Mouse (Mus musculus) C2C12 (cell line): ENCODE results near the gene Ttc23l. TPM values are rescaled to one million over a fixed set of nuclear protein-coding genes. Genes with fewer than 3 reads are reported as not detected.

Source experiments
- H3K27me3 ChIP-seq: one replicate; pipeline ENCODE4 v1.6.1; 2011; ENCODE audit not compliant: control insufficient read depth, insufficient read depth, insufficient read length
- H3K36me3 ChIP-seq: one replicate; pipeline ENCODE4 v1.6.1; 2011; ENCODE audit not compliant: control insufficient read depth, insufficient read depth
- H3K4me3 ChIP-seq: one replicate; pipeline ENCODE4 v1.5.1; 2011; ENCODE audit warnings: mild to moderate bottlenecking, control low read depth; ENCODE audit not compliant: poor library complexity, insufficient read depth, severe bottlenecking
- H3K79me2 ChIP-seq: one replicate; pipeline ENCODE4 v1.6.1; 2011; ENCODE audit not compliant: control insufficient read depth, insufficient read depth
- H3K79me3 ChIP-seq: one replicate; pipeline ENCODE4 v1.6.1; 2011; ENCODE audit warnings: low read depth, control low read depth
- H3ac ChIP-seq: one replicate; pipeline ENCODE3; 2011; ENCODE audit warnings: low read depth; ENCODE audit not compliant: control insufficient read depth, insufficient read length
- CEBPB ChIP-seq: IDR thresholded peaks from one replicate; pipeline ENCODE4 v1.6.1; 2011; ENCODE audit warnings: low read depth, mild to moderate bottlenecking, control low read depth, moderate library complexity
- CTCF ChIP-seq: IDR thresholded peaks from one replicate; pipeline ENCODE4 v1.5.1; 2011; ENCODE audit not compliant: control insufficient read depth, insufficient read depth, insufficient read length
- FOSL1 ChIP-seq: IDR thresholded peaks from one replicate; pipeline ENCODE4 v1.8.0; 2011; ENCODE audit warnings: mild to moderate bottlenecking, low read length; ENCODE audit not compliant: poor library complexity, insufficient read depth, severe bottlenecking
- MAX ChIP-seq: IDR thresholded peaks from one replicate; pipeline ENCODE4 v1.6.1; 2011; ENCODE audit warnings: mild to moderate bottlenecking, control low read depth
- MYOD1 ChIP-seq: IDR thresholded peaks from one replicate; pipeline ENCODE4 v1.6.1; 2011; ENCODE audit warnings: low read depth; ENCODE audit not compliant: control insufficient read depth, insufficient read length
- MYOG ChIP-seq: IDR thresholded peaks from one replicate; pipeline ENCODE4 v1.6.1; 2011; ENCODE audit not compliant: control insufficient read depth, insufficient read length; ENCODE audit errors: extremely low read depth
- USF1 ChIP-seq: IDR thresholded peaks from one replicate; pipeline ENCODE4 v1.6.1; 2011; ENCODE audit warnings: low read depth, mild to moderate bottlenecking, control low read depth, moderate library complexity
- polyA plus RNA-seq: library from polyadenylated mRNA; unstranded; fragments of >200 nt; fragmentation: generic; extraction: Trizol; gene quantifications from one replicate; pipeline ENCODE4 v1.2.1, GENCODE M21; 2012; ENCODE audit warnings: missing spikeins

The Ttc23l gene
- polyA plus RNA-seq, 1 experiment, result not detected

DNA sequence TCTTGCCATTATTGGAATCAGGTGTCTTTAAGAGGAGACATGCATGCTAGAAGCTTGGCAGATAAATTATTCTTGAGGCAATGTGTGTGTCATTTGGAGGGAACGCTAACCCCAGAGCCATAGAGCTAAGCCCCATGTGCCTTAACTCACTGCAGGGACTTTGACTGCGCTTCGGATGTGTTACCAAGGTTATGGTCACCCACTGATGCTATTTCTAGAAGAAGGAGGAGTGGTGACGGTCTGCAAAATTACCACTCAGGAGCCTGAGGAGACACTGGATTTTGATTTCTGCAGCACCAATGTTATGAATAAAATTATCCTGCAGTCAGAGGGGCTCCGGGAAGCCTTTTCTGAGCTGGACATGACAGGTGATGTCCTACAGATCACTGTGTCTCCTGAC lies 68.4 kb downstream of the Ttc23l start:
- Histone ChIP-seq H3K4me3 (no peak overlapping the region), H3K36me3 (peaks cover 68% of the 10 kb centered on the region), H3K27me3 (no peaks in the 10 kb centered on the region), H3K79me2 (peaks cover 34% of the 10 kb centered on the region), H3K79me3 (peaks cover 20% of the 10 kb centered on the region), H3ac (no peak overlapping the region)
- TF ChIP-seq CEBPB, result no peak
- no peak for TF ChIP-seq MYOD1
- TF ChIP-seq CTCF, result no peak
- TF ChIP-seq MAX, result no peak
- no peak for TF ChIP-seq USF1
- TF ChIP-seq MYOG, result no peak

DNA sequence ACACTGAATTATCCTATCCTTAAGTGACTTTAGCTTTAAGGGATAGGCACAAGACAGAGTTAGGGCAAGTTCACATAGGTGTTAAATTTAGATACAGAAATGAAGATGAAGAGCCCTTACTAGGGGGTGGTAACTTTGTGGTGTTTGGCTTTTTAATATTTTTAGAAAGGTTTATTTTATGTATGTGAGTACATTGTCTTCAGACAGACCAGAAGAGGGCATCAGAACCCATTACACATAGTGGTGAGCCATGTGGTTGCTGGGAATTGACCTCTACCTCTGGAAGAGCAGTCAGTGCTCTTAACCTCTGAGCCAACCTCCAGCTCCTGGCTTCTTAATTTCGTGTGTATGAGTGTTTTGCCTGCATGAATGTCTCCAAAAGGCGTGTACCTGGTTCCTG lies 71.2 kb downstream of the Ttc23l start:
- peaks cover 62% of the 10 kb centered on the region for H3K79me2 ChIP-seq
- peak; percentile 93 for TF ChIP-seq MAX
- no peak for TF ChIP-seq CEBPB
- no peaks in the 10 kb centered on the region for H3K27me3 ChIP-seq
- peak overlapping the region; percentile 95 for H3K4me3 ChIP-seq
- peak overlapping the region; percentile 27 for H3ac ChIP-seq
- peaks cover 48% of the 10 kb centered on the region for H3K79me3 ChIP-seq
- peaks cover 63% of the 10 kb centered on the region for H3K36me3 ChIP-seq

DNA sequence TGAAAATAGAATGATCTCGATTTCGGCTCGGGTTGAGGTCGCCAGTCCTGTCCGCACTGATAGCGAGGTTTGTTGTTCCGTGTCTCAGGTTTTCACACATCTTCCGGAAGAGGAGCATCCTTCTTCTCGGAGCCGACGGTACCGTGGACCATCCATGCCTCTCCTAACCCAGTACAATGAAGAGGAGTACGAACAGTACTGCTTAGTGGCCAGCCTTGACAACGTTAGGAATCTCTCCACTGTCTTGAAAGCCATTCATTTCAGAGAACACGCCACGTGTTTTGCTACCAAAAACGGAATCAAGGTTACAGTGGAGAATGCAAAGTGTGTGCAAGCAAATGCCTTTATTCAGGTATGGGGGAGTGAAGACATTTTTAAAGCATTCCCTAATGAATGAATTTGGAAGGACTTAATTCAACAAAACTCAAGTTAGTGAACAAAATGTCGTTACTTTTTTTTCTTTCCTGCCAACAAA lies 72.1 kb downstream of the Ttc23l start:
- TF ChIP-seq MAX, result peak; percentile 52
- TF ChIP-seq USF1, result no peak
- no peak for TF ChIP-seq FOSL1
- Histone ChIP-seq H3ac (peak overlapping the region; percentile 80), H3K79me3 (peaks cover 55% of the 10 kb centered on the region), H3K27me3 (no peaks in the 10 kb centered on the region), H3K79me2 (peaks cover 71% of the 10 kb centered on the region), H3K4me3 (peak overlapping the region; percentile 95), H3K36me3 (peaks cover 63% of the 10 kb centered on the region)

DNA sequence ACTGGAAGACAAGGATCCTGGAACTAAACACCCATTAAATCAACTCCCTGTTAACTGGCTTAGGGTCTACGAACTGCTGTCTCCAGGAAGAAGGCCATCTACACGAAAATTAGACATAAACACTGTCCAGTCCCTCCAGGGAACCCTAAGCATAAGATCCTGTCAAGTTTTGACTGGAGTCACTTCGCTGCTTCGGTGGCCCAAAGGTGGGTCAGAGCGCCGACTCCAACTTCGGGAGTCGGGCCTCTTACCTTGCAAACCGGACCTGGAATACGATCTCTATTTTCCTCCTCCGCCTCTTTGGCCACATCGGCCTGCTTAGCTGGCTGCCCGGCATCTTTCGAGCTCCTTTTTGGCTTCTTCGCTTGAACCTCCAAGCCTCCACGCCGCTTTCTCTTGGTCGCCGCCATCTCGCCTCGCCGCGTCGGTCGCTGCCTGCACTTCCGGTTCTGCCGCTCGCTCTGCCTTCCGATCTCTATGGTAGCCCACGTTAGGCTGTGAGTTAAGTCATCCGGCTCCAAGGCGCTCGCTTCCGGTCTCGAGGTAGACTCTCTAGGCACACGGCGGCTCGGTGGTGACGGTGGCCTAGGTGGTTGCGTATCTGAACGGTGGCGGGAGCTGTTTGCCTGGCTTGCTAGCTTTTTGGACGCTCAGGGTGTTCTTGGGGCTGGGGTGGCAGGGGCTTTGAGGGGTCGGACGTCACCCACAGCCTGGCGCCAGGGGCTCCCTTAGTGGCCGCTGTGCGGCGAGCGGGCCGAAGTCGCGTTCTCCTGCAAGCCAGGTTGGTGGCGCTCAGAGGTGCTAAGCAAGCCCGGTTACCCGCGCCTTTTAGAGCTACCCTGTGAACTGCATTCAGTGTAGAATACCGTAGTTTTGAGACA lies 72.7 kb downstream of the Ttc23l start, which contains the start of the genes Brix1 and Rad1:
Gene Brix1 (minus strand): TSS at position 464 of the 881 bp plus-strand sequence.
Gene Rad1 (plus strand): TSS at position 535 of the 881 bp plus-strand sequence.
- Histone ChIP-seq H3K36me3 (peaks cover 63% of the 10 kb centered on the region), H3K79me2 (peaks cover 77% of the 10 kb centered on the region), H3K27me3 (no peaks in the 10 kb centered on the region), H3ac (peak within 1 kb of the TSS; percentile 89), H3K79me3 (peaks cover 60% of the 10 kb centered on the region), H3K4me3 (peak within 1 kb of the TSS; percentile 95)
- TF ChIP-seq CEBPB (peak; percentile 1), MAX (peak; percentile 62), USF1 (no peak)

DNA sequence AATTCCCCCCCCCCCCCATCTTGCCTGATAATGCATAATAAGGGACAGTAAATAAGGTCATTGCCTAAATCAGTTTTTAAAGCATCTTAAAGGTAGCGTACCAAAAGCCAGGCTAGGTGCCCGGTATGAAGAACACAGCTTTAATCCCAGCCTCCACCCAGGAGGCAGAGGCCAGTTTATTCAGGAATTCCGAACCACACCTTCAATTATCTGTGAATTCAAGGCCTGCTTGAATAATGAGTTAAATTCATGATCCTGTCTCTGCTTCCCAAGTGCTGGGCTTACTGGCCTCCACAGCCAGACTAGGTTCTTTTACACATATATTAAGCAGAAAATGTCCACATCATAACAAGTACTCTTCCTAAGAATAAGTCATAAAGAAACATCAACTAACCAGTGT lies 87.5 kb downstream of the Ttc23l start:
- TF ChIP-seq CTCF (no peak), MYOD1 (no peak), MAX (no peak), FOSL1 (no peak), CEBPB (no peak), MYOG (no peak), USF1 (no peak)
- no peaks in the 10 kb centered on the region for H3K27me3 ChIP-seq
- H3K79me2 ChIP-seq, result peaks cover 41% of the 10 kb centered on the region
- H3K36me3 ChIP-seq, result peaks cover 20% of the 10 kb centered on the region
- H3K4me3 ChIP-seq, result peak overlapping the region; percentile 84
- H3ac ChIP-seq, result peak overlapping the region; percentile 9
- H3K79me3 ChIP-seq, result peaks cover 30% of the 10 kb centered on the region

DNA sequence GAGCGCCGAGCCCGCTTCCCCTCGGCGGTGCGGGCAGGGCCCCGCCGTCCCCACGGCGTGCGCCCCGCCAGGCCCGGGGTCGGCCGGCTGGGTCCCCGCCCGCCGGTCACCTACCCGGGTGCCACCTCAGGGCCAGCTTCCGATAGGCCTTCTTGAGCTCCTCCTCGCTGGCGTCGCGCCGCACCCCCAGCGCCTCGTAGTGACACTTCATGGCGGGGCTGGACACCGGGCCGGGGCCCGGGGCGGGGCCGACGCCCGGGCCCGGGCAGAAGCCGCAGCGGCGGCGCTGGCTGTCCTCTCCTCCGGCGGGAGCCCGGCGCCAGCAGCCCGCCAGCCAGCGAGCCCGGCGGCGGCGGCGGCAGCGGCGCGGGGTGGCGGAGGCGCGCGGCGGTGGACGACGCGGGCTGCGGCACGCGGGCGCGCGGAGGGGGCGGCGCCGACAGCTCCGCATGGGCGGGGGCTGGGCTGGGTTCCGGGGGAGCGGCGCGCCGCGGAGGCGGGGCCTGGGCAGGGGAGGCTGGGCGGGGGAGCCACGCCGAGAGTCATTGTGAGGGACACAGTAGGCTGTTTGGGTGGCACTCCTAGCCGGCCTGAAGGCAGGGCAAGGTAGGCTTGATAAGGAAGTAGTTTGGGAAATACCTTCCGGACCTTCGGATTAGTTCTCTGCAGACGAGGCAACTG lies 88.2 kb downstream of the Ttc23l start, which contains the start of gene Dnajc21:
Gene Dnajc21 (minus strand): TSS at position 366 of the 681 bp plus-strand sequence.
- Histone ChIP-seq H3K36me3 (peaks cover 14% of the 10 kb centered on the region), H3K27me3 (no peaks in the 10 kb centered on the region), H3K79me3 (peaks cover 36% of the 10 kb centered on the region), H3K79me2 (peaks cover 47% of the 10 kb centered on the region), H3ac (peak within 1 kb of the TSS; percentile 83), H3K4me3 (peak within 1 kb of the TSS; percentile 84)
- TF ChIP-seq MYOG, result no peak
- no peak for TF ChIP-seq MYOD1
- TF ChIP-seq CEBPB, result no peak
- TF ChIP-seq CTCF, result no peak
- TF ChIP-seq USF1, result no peak
- TF ChIP-seq MAX, result no peak
- no peak for TF ChIP-seq FOSL1
